Mouse (Mus musculus): ENCODE measurements around the gene Wwc2.

DNA sequence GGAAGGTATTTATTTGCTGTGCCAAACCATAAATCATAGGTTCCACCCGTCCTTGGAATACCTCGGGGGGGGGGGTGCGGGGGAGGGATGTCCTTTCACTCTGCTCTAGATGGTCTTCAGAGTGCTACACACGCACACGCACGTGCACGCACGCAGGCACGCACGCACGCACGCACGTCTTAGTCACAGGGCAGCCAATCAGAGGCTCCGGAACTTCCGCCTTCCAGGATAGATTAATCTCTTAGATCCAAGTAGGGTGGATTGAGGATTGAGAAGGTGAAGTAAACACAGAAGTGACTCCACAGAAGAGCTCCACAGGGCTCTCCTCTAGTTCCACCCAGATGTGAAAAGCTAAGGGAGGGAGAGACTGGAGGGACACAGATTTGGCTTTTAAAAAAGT, 204.4 kb downstream of the Wwc2 start:
- TF ChIP-seq ZNF384 (IDR thresholded peaks at IDR 0.05; ENCODE audit: low read depth, low read length): no peak
- no peak for TF ChIP-seq MAFK (IDR thresholded peaks at IDR 0.05; ENCODE audit: insufficient read depth, low read depth, low read length)
- no peak for TF ChIP-seq ZC3H11A (IDR thresholded peaks at IDR 0.05; ENCODE audit: borderline replicate concordance, low read depth, low read length)
- no peak for TF ChIP-seq CHD2 (IDR thresholded peaks at IDR 0.05; ENCODE audit: low read depth, low read length)
- TF ChIP-seq HCFC1 (IDR thresholded peaks at IDR 0.05; ENCODE audit: borderline replicate concordance, insufficient read depth, low read length): no peak
